Mouse (Mus musculus) cortical plate, adult 2 months (tissue): ENCODE measurements around the gene Gm13304.
"Not testable (repeated sequence)": the region's sequence is repeated elsewhere in the genome, so short reads cannot be mapped to it uniquely, and the experiment has no call there.

ENCODE experiments used
- CTCF ChIP-seq: fragments of 200-500 bp; IDR thresholded peaks from 2 replicates; pipeline ENCODE4 v1.5.1; 2011; ENCODE audit warnings: mild to moderate bottlenecking, control low read depth, low read length; ENCODE audit not compliant: insufficient read depth; ENCODE audit errors: extremely low read depth
- POLR2A ChIP-seq: fragments of 200-500 bp; IDR thresholded peaks from 2 replicates; pipeline ENCODE4 v1.6.1; 2011; ENCODE audit warnings: mild to moderate bottlenecking, low read length, control low read depth; ENCODE audit not compliant: insufficient read depth; ENCODE audit errors: extremely low read depth

DNA sequence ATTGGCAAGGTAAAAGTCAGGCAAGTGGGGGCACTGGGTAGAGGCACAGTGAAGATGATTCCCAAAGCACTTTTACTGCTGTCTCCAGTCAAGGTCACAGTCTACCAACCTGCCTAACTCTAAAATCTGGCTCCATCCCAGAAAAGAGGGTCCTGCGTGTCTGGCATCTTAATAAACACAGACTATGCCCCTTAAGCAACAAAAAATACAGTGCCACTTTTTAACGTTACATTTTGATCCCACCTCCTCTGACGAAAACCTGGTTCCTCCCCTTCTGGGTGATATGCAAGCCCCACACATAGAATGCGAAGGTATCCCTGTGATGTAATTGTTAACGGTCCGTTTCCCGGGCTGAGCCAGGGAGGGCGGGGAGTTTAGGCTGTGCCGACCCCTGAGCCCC is 38.5 kb downstream of the Gm13304 start, which contains the start of gene Gm13306:
- TF ChIP-seq CTCF, POLR2A: not testable (repeated sequence)
